ENCODE assay signal across 20 mouse cellular contexts in the genomic region with DNA sequence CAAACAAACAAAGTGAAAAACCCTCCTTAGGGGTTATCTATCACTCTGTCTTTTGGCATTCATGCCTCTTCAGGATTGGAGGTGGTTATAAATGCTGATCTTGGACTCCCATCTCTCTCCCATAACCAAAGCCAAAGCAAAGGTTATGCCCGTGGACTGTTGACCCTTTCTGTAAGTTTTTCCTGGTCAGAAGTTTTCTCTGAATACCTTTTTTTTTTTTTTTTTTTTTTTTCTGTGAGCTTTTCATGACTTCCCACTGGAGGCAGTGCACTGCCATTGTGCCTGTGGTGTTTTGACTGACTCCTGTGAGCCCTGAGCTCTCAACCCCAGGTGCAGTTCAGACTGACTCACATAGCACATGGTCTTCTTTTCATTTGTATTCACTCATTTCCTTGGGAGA. TPM values are rescaled to one million over a fixed set of nuclear protein-coding genes. Genes with fewer than 3 reads are reported as not detected.
DNase-seq lines count a peak whose midpoint lies in the region; ATAC-seq and TF ChIP-seq lines count a peak whose summit lies in the region.
"Had no signal": no experiment of that assay in that cellular context is flagged by ENCODE, and none has a peak within 500 bp of the region (broad histone marks: within the 10 kb centered on the region; RNA-seq: fewer than 3 reads in every experiment).

No protein-coding gene starts in this region.

- no peak for TF ChIP-seq CTCF in liver, adult 2 months (IDR thresholded peaks at IDR 0.05; ENCODE audit: low read depth, low read length)
- peak; percentile 8; the same call in 1 of the 2 replicates for TF ChIP-seq CTCF in embryonic fibroblast, embryonic 13.5 days (IDR thresholded peaks at IDR 0.05; ENCODE audit: borderline replicate concordance, insufficient read depth, low read length)

- H3K36me3 ChIP-seq in kidney, embryonic 14.5 days (ENCODE audit: control insufficient read depth, insufficient read depth, low read length): no peaks in the 10 kb centered on the region; the same call in 1 of the 2 replicates
- peaks cover 4% of the 10 kb centered on the region for H3K36me3 ChIP-seq in liver, adult 2 months (ENCODE audit: control insufficient read depth, insufficient read depth, low read length)
- 0 out of 2 replicates have a peak, but pooled peaks cover 2% of the 10 kb centered on the region for H3K36me3 ChIP-seq in liver, embryonic 11.5 days (ENCODE audit: control insufficient read depth, insufficient read depth, low read length)
- H3K36me3 ChIP-seq in ES-E14 (ENCODE audit: control insufficient read depth, insufficient read depth, low read length, poor library complexity, severe bottlenecking): peaks cover 3% of the 10 kb centered on the region
- H3K36me3 ChIP-seq: hindbrain, embryonic 13.5 days had no signal

- H3K9ac ChIP-seq in kidney, embryonic 14.5 days (ENCODE audit: low read depth, low read length): no peak overlapping the region
- H3K9ac ChIP-seq in liver, adult 2 months (ENCODE audit: low read depth, low read length): no peak overlapping the region
- H3K9ac ChIP-seq in liver, embryonic 11.5 days (ENCODE audit: low read depth, low read length): no peak overlapping the region
- no peak overlapping the region for H3K9ac ChIP-seq in ES-E14 (ENCODE audit: insufficient read depth, low read depth, low read length, poor library complexity, severe bottlenecking)
- H3K9ac ChIP-seq: embryonic facial prominence, embryonic 15.5 days; forebrain, embryonic 15.5 days; hindbrain, embryonic 13.5 days had no signal

- H3K9me3 ChIP-seq in kidney, embryonic 14.5 days (ENCODE audit: control insufficient read depth, low read length): no peaks in the 10 kb centered on the region
- no peaks in the 10 kb centered on the region for H3K9me3 ChIP-seq in liver, embryonic 11.5 days (ENCODE audit: control insufficient read depth, low read length)
- no peaks in the 10 kb centered on the region for H3K9me3 ChIP-seq in ES-E14 (ENCODE audit: control insufficient read depth, insufficient read depth, low read depth, low read length)
- H3K9me3 ChIP-seq: embryonic facial prominence, embryonic 15.5 days; forebrain, embryonic 15.5 days; heart, embryonic 10.5 days; hindbrain, embryonic 13.5 days had no signal

- H3K4me1 ChIP-seq in kidney, embryonic 14.5 days (ENCODE audit: control insufficient read depth, insufficient read depth, low read length): peaks cover 2% of the 10 kb centered on the region; the same call in 1 of the 2 replicates
- peaks cover 3% of the 10 kb centered on the region; the same call in 1 of the 2 replicates for H3K4me1 ChIP-seq in liver, adult 2 months (ENCODE audit: control insufficient read depth, insufficient read depth, low read length)
- H3K4me1 ChIP-seq in liver, embryonic 11.5 days (replicated peaks; ENCODE audit: control insufficient read depth, insufficient read depth, low read length): peaks cover 4% of the 10 kb centered on the region; the same call in 1 of the 2 replicates
- H3K4me1 ChIP-seq in ES-E14 (ENCODE audit: control insufficient read depth in 2 of 2, insufficient read depth in 2 of 2, low read length in 2 of 2, poor library complexity in 1 of 2): no peaks in the 10 kb centered on the region
- peaks cover 4% of the 10 kb centered on the region for H3K4me1 ChIP-seq in embryonic fibroblast, embryonic 13.5 days (ENCODE audit: control insufficient read depth, insufficient read depth, low read length)

- no peak overlapping the region for H3K4me2 ChIP-seq in kidney, embryonic 14.5 days (replicated peaks; ENCODE audit: low read depth, low read length)
- no peak overlapping the region for H3K4me2 ChIP-seq in liver, embryonic 11.5 days
- H3K4me2 ChIP-seq: embryonic facial prominence, embryonic 15.5 days; forebrain, embryonic 15.5 days; hindbrain, embryonic 13.5 days had no signal

- DNase-seq in kidney, postnatal 10 days: peak; percentile 7
- peak; percentile 72 for DNase-seq in liver, adult 2 months (ENCODE audit: extremely low read depth, low read depth, low spot score)
- DNase-seq in liver, embryonic 11.5 days (ENCODE audit: low spot score): no peak
- DNase-seq in ES-E14 (ENCODE audit: low read depth, low spot score): no peak
- no peak for DNase-seq in ovary, postnatal 14 days (ENCODE audit: low spot score)
- DNase-seq: adrenal gland, adult 8-10 months; adrenal gland, postnatal 36 days; B cell, adult 2 months; cerebellum, adult 2 months; cerebellum, postnatal 10 days; heart, adult 18-20 months; heart, postnatal 10 days had no signal

- no peaks in the 10 kb centered on the region for H3K79me2 ChIP-seq in liver, adult 2 months (ENCODE audit: control insufficient read depth, insufficient read depth, low read length)

- 87% methylated on average over 1 of the region's 1 CpGs for WGBS in kidney, embryonic 14.5 days
- WGBS in liver, adult 2 months: 17% methylated on average over 1 of the region's 1 CpGs
- 81% methylated on average over 1 of the region's 1 CpGs for WGBS in liver, embryonic 11.5 days

- H3K4me3 ChIP-seq in kidney, embryonic 14.5 days (ENCODE audit: low read length): no peak overlapping the region
- H3K4me3 ChIP-seq in liver, adult 2 months (ENCODE audit: insufficient read depth, low read depth, low read length): no peak overlapping the region
- no peak overlapping the region for H3K4me3 ChIP-seq in liver, embryonic 11.5 days (ENCODE audit: low read depth, low read length)
- no peak overlapping the region for H3K4me3 ChIP-seq in ES-E14 (ENCODE audit: insufficient read depth in 1 of 2, low read depth in 1 of 2, low read length in 2 of 2, poor library complexity in 1 of 2, severe bottlenecking in 1 of 2)
- no peak overlapping the region for H3K4me3 ChIP-seq in embryonic fibroblast, embryonic 13.5 days (ENCODE audit: insufficient read depth, low read length)
- H3K4me3 ChIP-seq: embryonic facial prominence, embryonic 15.5 days; forebrain, embryonic 15.5 days; heart, embryonic 10.5 days; hindbrain, embryonic 13.5 days had no signal

- no peak for TF ChIP-seq POLR2A in liver, adult 2 months (IDR thresholded peaks at IDR 0.05; ENCODE audit: extremely low read depth, insufficient read depth, low read length)
- no peak for TF ChIP-seq POLR2A in embryonic fibroblast, embryonic 13.5 days (IDR thresholded peaks at IDR 0.05; ENCODE audit: low read depth, low read length)

- no peaks in the 10 kb centered on the region for H3K27me3 ChIP-seq in kidney, embryonic 14.5 days (ENCODE audit: control insufficient read depth, insufficient read depth, low read length)
- no peaks in the 10 kb centered on the region for H3K27me3 ChIP-seq in liver, adult 2 months (ENCODE audit: control insufficient read depth, insufficient read depth, low read length)
- no peaks in the 10 kb centered on the region for H3K27me3 ChIP-seq in liver, embryonic 11.5 days (replicated peaks; ENCODE audit: control insufficient read depth, insufficient read depth, low read length)
- H3K27me3 ChIP-seq: embryonic facial prominence, embryonic 15.5 days; forebrain, embryonic 15.5 days; hindbrain, embryonic 13.5 days had no signal

- in situ Hi-C loops in ES-E14 (cut with MboI; ENCODE audit: low sequenced_read_pairs in 2 of 2, unreplicated experiment in 2 of 2): no loop called here

- H3K27ac ChIP-seq in kidney, embryonic 14.5 days (ENCODE audit: low read depth, low read length): no peak overlapping the region
- H3K27ac ChIP-seq in liver, adult 2 months (replicated peaks; ENCODE audit: insufficient read depth, low read depth, low read length): no peak overlapping the region
- no peak overlapping the region for H3K27ac ChIP-seq in liver, embryonic 11.5 days (ENCODE audit: low read depth, low read length)
- no peak overlapping the region for H3K27ac ChIP-seq in ES-E14 (ENCODE audit: insufficient read depth, low read depth, low read length, poor library complexity, severe bottlenecking)
- H3K27ac ChIP-seq in embryonic fibroblast, embryonic 13.5 days (ENCODE audit: insufficient read depth, low read length): no peak overlapping the region
- H3K27ac ChIP-seq: embryonic facial prominence, embryonic 15.5 days; forebrain, embryonic 15.5 days; heart, embryonic 10.5 days; hindbrain, embryonic 13.5 days; hindbrain, postnatal 0 days had no signal

- no peak for ATAC-seq in kidney, embryonic 14.5 days (ENCODE audit: low FRiP score, low TSS enrichment)
- ATAC-seq in liver, embryonic 11.5 days (replicated peaks; ENCODE audit: low FRiP score): no peak
- ATAC-seq: CD4-positive, CD25-positive, alpha-beta regulatory T cell, adult 4 months; forebrain, embryonic 15.5 days; hindbrain, postnatal 0 days had no signal

TF ChIP-seq in ES-E14, 5 proteins besides CTCF, POLR2A, EP300 and RAD21:
- TF ChIP-seq ZNF384 (IDR thresholded peaks at IDR 0.05; ENCODE audit: low read depth, low read length) (peak; percentile 66), ZC3H11A (IDR thresholded peaks at IDR 0.05; ENCODE audit: borderline replicate concordance, low read depth, low read length) (no peak)

RNA-seq across cellular contexts. Expression of a gene that starts 5.9 kb away (rescaled TPM):
- polyA plus RNA-seq in kidney, embryonic 14.5 days (2014; fragmentation: Nextera tagmentation; extraction: Ambion mirVana): 17.6 and 18.2 TPM in 2 replicates
- total RNA-seq in liver, adult 2 months (2014; rRNA removed): 4.9 and 6.1 TPM in 2 replicates
- 6.0 and 6.4 TPM in 2 replicates for polyA plus RNA-seq in liver, adult 2 months (2012; rRNA removed)
- 17.5 and 18.4 TPM in 2 replicates for polyA plus RNA-seq in liver, embryonic 11.5 days (2014; fragmentation: Nextera tagmentation; extraction: Ambion mirVana)
- total RNA-seq in ES-E14 (2012; rRNA removed): 4.9 and 8.6 TPM in 2 replicates
- polyA plus RNA-seq in embryonic fibroblast, embryonic 13.5 days (2011; ENCODE audit: insufficient read length, low read depth, missing spikeins): 11.5 and 15.9 TPM in 2 replicates

RNA-seq across cellular contexts. Expression of a gene that starts 6.2 kb away (rescaled TPM):
- polyA plus RNA-seq in kidney, embryonic 14.5 days (2014; fragmentation: Nextera tagmentation; extraction: Ambion mirVana): 65.1 and 77.5 TPM in 2 replicates
- 43.6 and 99.9 TPM in 2 replicates for total RNA-seq in liver, adult 2 months (2014; rRNA removed)
- polyA plus RNA-seq in liver, adult 2 months (2012; rRNA removed): 15.7 and 23.0 TPM in 2 replicates
- 13.3 and 14.4 TPM in 2 replicates for polyA plus RNA-seq in liver, embryonic 11.5 days (2014; fragmentation: Nextera tagmentation; extraction: Ambion mirVana)
- 4.1 and 5.0 TPM in 2 replicates for total RNA-seq in ES-E14 (2012; rRNA removed)
- 63.1 and 139 TPM in 2 replicates for polyA plus RNA-seq in embryonic fibroblast, embryonic 13.5 days (2011; ENCODE audit: insufficient read length, low read depth, missing spikeins)

Comparison
In these comparisons a context has a peak if more than half of its experiments do, and no peak if none do; other contexts are left out.
1. DNase-seq: peak in kidney, postnatal 10 days (single experiment) and liver, adult 2 months (single experiment); none in liver, embryonic 11.5 days (single experiment), ES-E14 (single experiment) and ovary, postnatal 14 days (single experiment).